Mouse (Mus musculus) midbrain, postnatal 0 days (tissue): Measurements from ENCODE around the gene Dennd4c. TPM values are rescaled to one million over a fixed set of nuclear protein-coding genes. Genes with fewer than 3 reads are reported as not detected.
"Not testable (repeated sequence)": the region's sequence is repeated elsewhere in the genome, so short reads cannot be mapped to it uniquely, and the experiment has no call there.

ENCODE experiments used
- ATAC-seq: fragments of 200-750 bp; cut with Nextera tagmentation; 2 replicates; pipeline ENCODE4 v1.8.0; 2017; ENCODE audit warnings: moderate number of reproducible peaks, mild to moderate bottlenecking, moderate TSS enrichment, moderate library complexity; ENCODE audit not compliant: low FRiP score
- DNase-seq: peaks from one replicate; pipeline ENCODE4 v3.0.0-alpha.2; 2015; ENCODE audit warnings: low spot score
- H3K27ac ChIP-seq: fragments of 300-500 bp; sonication (generic); 2 replicates; pipeline ENCODE4 v1.5.1; 2014; ENCODE audit warnings: low read depth, mild to moderate bottlenecking, low read length, mixed read lengths
- H3K27me3 ChIP-seq: fragments of 300-500 bp; sonication (generic); 2 replicates; pipeline ENCODE4 v1.6.1; 2014; ENCODE audit warnings: low read length, control low read depth, mixed read lengths; ENCODE audit not compliant: insufficient read depth
- H3K36me3 ChIP-seq: fragments of 300-500 bp; sonication (generic); 2 replicates; pipeline ENCODE4 v1.6.1; 2014; ENCODE audit warnings: low read length, control low read depth, mixed read lengths; ENCODE audit not compliant: insufficient read depth
- H3K4me1 ChIP-seq: fragments of 300-500 bp; sonication (generic); 2 replicates; pipeline ENCODE4 v1.6.1; 2014; ENCODE audit warnings: mild to moderate bottlenecking, control low read depth, antibody characterized with exemption, low read length, mixed read lengths; ENCODE audit not compliant: insufficient read depth
- H3K4me2 ChIP-seq: fragments of 300-500 bp; sonication (generic); 2 replicates; pipeline ENCODE4 v1.6.1; 2014; ENCODE audit warnings: low read depth, mild to moderate bottlenecking, low read length, mixed read lengths; ENCODE audit not compliant: poor library complexity, severe bottlenecking
- H3K4me3 ChIP-seq: fragments of 300-500 bp; sonication (generic); 2 replicates; pipeline ENCODE4 v1.5.1; 2014; ENCODE audit warnings: low read depth, mild to moderate bottlenecking, low read length, moderate library complexity
- H3K9ac ChIP-seq: fragments of 300-500 bp; sonication (generic); replicated peaks from 2 replicates; pipeline ENCODE4 v1.6.1; 2014; ENCODE audit warnings: mild to moderate bottlenecking, low read length, moderate library complexity, mixed read lengths; ENCODE audit not compliant: poor library complexity, severe bottlenecking
- H3K9me3 ChIP-seq: fragments of 300-500 bp; sonication (generic); 2 replicates; pipeline ENCODE4 v1.6.1; 2016; ENCODE audit warnings: low read length, control low read depth
- CTCF ChIP-seq: IDR thresholded peaks from 2 replicates; pipeline ENCODE4 v1.5.1; 2016; ENCODE audit warnings: antibody characterized with exemption, mild to moderate bottlenecking
- WGBS: fragments of 180-500 bp; shearing (Covaris S2); extraction: QIAGEN DNeasy Blood & Tissue Kit; methylation state at CpG from one replicate; pipeline ENCODE4 v1.1.7; 2014; 5-methylcytosine and 5-hydroxymethylcytosine counted together
- polyA plus RNA-seq: library from polyadenylated mRNA; unstranded; fragments of >200 nt; fragmentation: Nextera tagmentation; extraction: Ambion mirVana; gene quantifications from 2 replicates; pipeline ENCODE4 v1.2.1, GENCODE M21; 2015
- total RNA-seq: library from RNA; depleted of rRNA; stranded (reverse); fragments of >200 nt; gene quantifications from 2 replicates; pipeline ENCODE4 v1.2.3, GENCODE M21; 2014

The Dennd4c gene
- total and polyA plus RNA-seq, 2 experiments from 2014 or later: 2.6 to 22.6 TPM

DNA sequence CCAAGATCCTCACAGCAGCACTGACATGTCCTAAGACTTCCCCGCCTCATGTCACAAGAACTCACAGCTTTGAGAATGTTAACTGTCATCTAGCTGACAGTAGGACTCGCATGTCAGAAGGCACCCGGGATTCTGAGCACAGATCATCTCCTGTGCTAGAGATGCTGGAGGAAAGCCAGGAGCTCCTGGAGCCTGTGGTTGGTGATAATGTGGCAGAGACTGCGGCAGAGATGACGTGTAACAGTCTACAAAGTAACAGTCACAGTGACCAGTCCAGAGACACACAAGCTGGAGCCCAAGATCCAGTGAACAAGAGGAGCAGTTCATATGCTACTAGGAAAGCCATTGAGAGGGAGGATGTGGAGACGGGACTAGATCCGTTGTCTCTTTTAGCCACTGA, 76.8 kb downstream of the Dennd4c start:
- 88% methylated on average over 7 of the region's 7 CpGs for WGBS
- ATAC-seq (no peak), DNase-seq (no peak)
- Histone ChIP-seq H3K27ac (no peak overlapping the region), H3K4me3 (no peak overlapping the region), H3K9ac (no peak overlapping the region), H3K27me3 (no peaks in the 10 kb centered on the region), H3K4me2 (no peak overlapping the region), H3K9me3 (no peaks in the 10 kb centered on the region), H3K36me3 (peaks cover 32% of the 10 kb centered on the region), H3K4me1 (no peaks in the 10 kb centered on the region)
- no peak for TF ChIP-seq CTCF

GRCm38 (mm10) chr4:86831896-86832295, 83.5 kb downstream of the Dennd4c start:
- Histone ChIP-seq H3K36me3 (peaks cover 23% of the 10 kb centered on the region), H3K27ac (no peak overlapping the region), H3K9me3 (no peaks in the 10 kb centered on the region), H3K27me3 (no peaks in the 10 kb centered on the region), H3K4me2 (no peak overlapping the region), H3K9ac (no peak overlapping the region), H3K4me3 (no peak overlapping the region), H3K4me1 (no peaks in the 10 kb centered on the region)
- no peak for TF ChIP-seq CTCF
- DNase-seq (no peak), ATAC-seq (no peak)
- WGBS: 95% methylated on average over 2 of the region's 2 CpGs

- WGBS: 100% methylated on average over 2 of the region's 2 CpGs
- not testable (repeated sequence) for H3K4me1 ChIP-seq, H3K9me3 ChIP-seq, H3K27ac ChIP-seq, ATAC-seq, DNase-seq, H3K4me3 ChIP-seq, H3K4me2 ChIP-seq, H3K27me3 ChIP-seq, H3K9ac ChIP-seq
- H3K36me3 ChIP-seq: peaks cover 32% of the 10 kb centered on the region
Measured at GRCm38 (mm10) chr4:86841141-86841540, 92.8 kb downstream of the Dennd4c start.

- H3K27me3 ChIP-seq: no peaks in the 10 kb centered on the region
- ATAC-seq (no peak), DNase-seq (no peak)
- H3K9me3 ChIP-seq: no peaks in the 10 kb centered on the region
- no peaks in the 10 kb centered on the region for H3K4me1 ChIP-seq
- no peak overlapping the region for H3K4me2 ChIP-seq
- no peak for TF ChIP-seq CTCF
- H3K4me3 ChIP-seq: no peak overlapping the region
- WGBS: 100% methylated on average over 3 of the region's 3 CpGs
- peaks cover 28% of the 10 kb centered on the region for H3K36me3 ChIP-seq
- H3K27ac ChIP-seq: no peak overlapping the region
- H3K9ac ChIP-seq: no peak overlapping the region
Measured at GRCm38 (mm10) chr4:86845384-86845783, 97.0 kb downstream of the Dennd4c start.

GRCm38 (mm10) chr4:86847246-86847645, 98.9 kb downstream of the Dennd4c start:
- WGBS: 94% methylated on average over 2 of the region's 2 CpGs
- no peak for DNase-seq
- Histone ChIP-seq H3K4me3 (no peak overlapping the region), H3K36me3 (peaks cover 23% of the 10 kb centered on the region), H3K27ac (no peak overlapping the region), H3K4me2 (no peak overlapping the region), H3K9me3 (no peaks in the 10 kb centered on the region), H3K27me3 (no peaks in the 10 kb centered on the region), H3K9ac (no peak overlapping the region), H3K4me1 (no peaks in the 10 kb centered on the region)
- no peak for TF ChIP-seq CTCF
- ATAC-seq: no peak

DNA sequence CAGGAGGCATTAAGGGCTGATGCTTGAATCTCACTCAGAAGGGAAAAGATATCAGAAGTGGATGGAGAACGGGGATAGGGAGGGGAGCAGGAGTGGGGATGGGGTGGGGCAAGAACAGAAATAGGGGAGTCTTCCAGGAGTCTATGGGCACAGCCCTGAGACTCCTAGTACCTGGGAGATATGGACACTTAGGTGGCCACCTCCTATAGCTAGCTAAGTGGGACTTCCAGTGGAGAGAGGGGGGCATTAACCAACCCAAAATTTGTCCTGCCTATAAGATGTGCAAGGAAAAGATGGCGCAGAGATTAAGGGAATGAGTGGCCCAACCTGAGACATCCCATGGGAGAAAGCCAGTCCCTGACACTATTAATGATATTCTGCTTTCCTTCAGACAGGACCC, 103.0 kb downstream of the Dennd4c start:
- H3K4me1 ChIP-seq: no peaks in the 10 kb centered on the region
- no peaks in the 10 kb centered on the region for H3K9me3 ChIP-seq
- no peak overlapping the region for H3K4me2 ChIP-seq
- no peak overlapping the region for H3K9ac ChIP-seq
- H3K27ac ChIP-seq: no peak overlapping the region
- H3K36me3 ChIP-seq: peaks cover 31% of the 10 kb centered on the region
- DNase-seq (no peak), ATAC-seq (no peak)
- no peaks in the 10 kb centered on the region for H3K27me3 ChIP-seq
- TF ChIP-seq CTCF: no peak
- H3K4me3 ChIP-seq: no peak overlapping the region
- WGBS: 84% methylated on average over 2 of the region's 2 CpGs
